Comparison of ENCODE assay signal across 17 mouse cellular contexts in genomic region chr12:100720801-100721200, GRCm38 (mm10). TPM values are rescaled to one million over a fixed set of nuclear protein-coding genes. Genes with fewer than 3 reads are reported as not detected.
DNase-seq lines count a peak whose midpoint lies in the region; ATAC-seq lines count a peak whose summit lies in the region.
"Had no signal": no experiment of that assay in that cellular context is flagged by ENCODE, and none has a peak within 500 bp of the region (broad histone marks: within the 10 kb centered on the region; RNA-seq: fewer than 3 reads in every experiment).

No protein-coding gene starts in this region.

- no peaks in the 10 kb centered on the region for H3K27me3 ChIP-seq in intestine, embryonic 14.5 days (replicated peaks; ENCODE audit: control insufficient read depth, insufficient read depth, low read length)
- H3K27me3 ChIP-seq in intestine, embryonic 15.5 days (replicated peaks) = no peaks in the 10 kb centered on the region
- H3K27me3 ChIP-seq in liver, embryonic 11.5 days (replicated peaks; ENCODE audit: control insufficient read depth, insufficient read depth, low read length) = no peaks in the 10 kb centered on the region
- H3K27me3 ChIP-seq: embryonic facial prominence, embryonic 12.5 days; forebrain, embryonic 13.5 days; forebrain, embryonic 15.5 days; Patski had no signal

- no peak overlapping the region for H3K4me3 ChIP-seq in intestine, embryonic 14.5 days (ENCODE audit: low read depth, low read length)
- no peak overlapping the region for H3K4me3 ChIP-seq in intestine, embryonic 15.5 days (replicated peaks)
- no peak overlapping the region for H3K4me3 ChIP-seq in liver, embryonic 11.5 days (ENCODE audit: low read depth, low read length)
- H3K4me3 ChIP-seq: embryonic facial prominence, embryonic 10.5 days; embryonic facial prominence, embryonic 12.5 days; forebrain, embryonic 13.5 days; forebrain, embryonic 15.5 days had no signal

- peak; percentile 24 for DNase-seq in intestine, embryonic 14.5 days (ENCODE audit: low spot score)
- DNase-seq in R1 (ENCODE audit: low read depth, low spot score) = peak; percentile 55
- no peak for DNase-seq in lung, postnatal 25 days (ENCODE audit: low spot score)
- DNase-seq in liver, embryonic 11.5 days (ENCODE audit: low spot score) = no peak
- DNase-seq: adrenal gland, adult 8-10 months; adrenal gland, postnatal 14 days; adrenal gland, postnatal 36 days; cerebellum, adult 11-12 months; cerebellum, postnatal 10 days; forebrain, postnatal 0 days had no signal

- H3K4me1 ChIP-seq in intestine, embryonic 14.5 days (replicated peaks; ENCODE audit: control insufficient read depth, insufficient read depth, low read length) = peaks cover 3% of the 10 kb centered on the region; the same call in 1 of the 2 replicates
- H3K4me1 ChIP-seq in intestine, embryonic 15.5 days (replicated peaks) = 0 out of 2 replicates have a peak, but pooled peaks cover 3% of the 10 kb centered on the region
- H3K4me1 ChIP-seq in liver, embryonic 11.5 days (replicated peaks; ENCODE audit: control insufficient read depth, insufficient read depth, low read length) = peaks cover 5% of the 10 kb centered on the region; the same call in 1 of the 2 replicates

- no peak overlapping the region for H3K27ac ChIP-seq in intestine, embryonic 14.5 days (ENCODE audit: low read depth)
- no peak overlapping the region for H3K27ac ChIP-seq in intestine, embryonic 15.5 days
- H3K27ac ChIP-seq in liver, embryonic 11.5 days (ENCODE audit: low read depth, low read length) = no peak overlapping the region
- H3K27ac ChIP-seq: embryonic facial prominence, embryonic 10.5 days; embryonic facial prominence, embryonic 12.5 days; forebrain, embryonic 13.5 days; forebrain, embryonic 15.5 days had no signal

- no peak for ATAC-seq in intestine, embryonic 14.5 days (replicated peaks; ENCODE audit: low FRiP score, low TSS enrichment, low read depth)
- no peak for ATAC-seq in intestine, embryonic 15.5 days
- ATAC-seq in liver, embryonic 11.5 days (replicated peaks; ENCODE audit: low FRiP score) = no peak
- ATAC-seq: activated CD4-positive, CD25-positive, alpha-beta regulatory T cell, adult 4 months; forebrain, embryonic 13.5 days; forebrain, embryonic 15.5 days; forebrain, postnatal 0 days; Patski had no signal

- no peak overlapping the region for H3K9ac ChIP-seq in intestine, embryonic 14.5 days (ENCODE audit: low read length)
- no peak overlapping the region for H3K9ac ChIP-seq in intestine, embryonic 15.5 days
- no peak overlapping the region for H3K9ac ChIP-seq in liver, embryonic 11.5 days (ENCODE audit: low read depth, low read length)
- H3K9ac ChIP-seq: embryonic facial prominence, embryonic 12.5 days; forebrain, embryonic 13.5 days; forebrain, embryonic 15.5 days; forebrain, postnatal 0 days had no signal

- no peaks in the 10 kb centered on the region for H3K36me3 ChIP-seq in intestine, embryonic 14.5 days (ENCODE audit: control insufficient read depth, insufficient read depth, low read length)
- no peaks in the 10 kb centered on the region for H3K36me3 ChIP-seq in intestine, embryonic 15.5 days
- H3K36me3 ChIP-seq in liver, embryonic 11.5 days (ENCODE audit: control insufficient read depth, insufficient read depth, low read length) = no peaks in the 10 kb centered on the region
- H3K36me3 ChIP-seq: embryonic facial prominence, embryonic 10.5 days; embryonic facial prominence, embryonic 12.5 days; forebrain, embryonic 15.5 days had no signal

- whole genome bisulfite sequencing in intestine, embryonic 14.5 days = 60% methylated on average over 3 of the region's 3 CpGs
- WGBS in intestine, embryonic 15.5 days = 63% methylated on average over 3 of the region's 3 CpGs
- 74% methylated on average over 3 of the region's 3 CpGs for WGBS in liver, embryonic 11.5 days

- no peaks in the 10 kb centered on the region for H3K9me3 ChIP-seq in intestine, embryonic 14.5 days (ENCODE audit: control insufficient read depth, low read length)
- H3K9me3 ChIP-seq in intestine, embryonic 15.5 days = no peaks in the 10 kb centered on the region
- H3K9me3 ChIP-seq in liver, embryonic 11.5 days (ENCODE audit: control insufficient read depth, low read length) = no peaks in the 10 kb centered on the region
- H3K9me3 ChIP-seq: embryonic facial prominence, embryonic 10.5 days; embryonic facial prominence, embryonic 12.5 days; forebrain, embryonic 13.5 days; forebrain, embryonic 15.5 days had no signal

- no peak overlapping the region for H3K4me2 ChIP-seq in intestine, embryonic 14.5 days (ENCODE audit: low read length)
- no peak overlapping the region for H3K4me2 ChIP-seq in intestine, embryonic 15.5 days (replicated peaks)
- no peak overlapping the region for H3K4me2 ChIP-seq in liver, embryonic 11.5 days
- H3K4me2 ChIP-seq: embryonic facial prominence, embryonic 12.5 days; forebrain, embryonic 13.5 days; forebrain, embryonic 15.5 days had no signal

RNA-seq across cellular contexts. Expression of gene Rps6ka5, which starts 6.0 kb away (rescaled TPM):
- polyA plus RNA-seq in intestine, embryonic 14.5 days (2014; fragmentation: Nextera tagmentation; extraction: Ambion mirVana) = 3.2 and 4.8 TPM in 2 replicates
- 2.5 and 2.8 TPM in 2 replicates for polyA plus RNA-seq in intestine, embryonic 15.5 days (2015; fragmentation: Nextera tagmentation; extraction: Ambion mirVana)
- polyA plus RNA-seq in liver, embryonic 11.5 days (2014; fragmentation: Nextera tagmentation; extraction: Ambion mirVana) = 2.5 and 3.0 TPM in 2 replicates

RNA-seq across cellular contexts. Expression of gene Dglucy, which starts 58.1 kb away (rescaled TPM):
- polyA plus RNA-seq in intestine, embryonic 14.5 days (2014; fragmentation: Nextera tagmentation; extraction: Ambion mirVana) = 1.5 and 2.4 TPM in 2 replicates
- polyA plus RNA-seq in intestine, embryonic 15.5 days (2015; fragmentation: Nextera tagmentation; extraction: Ambion mirVana) = 2.5 TPM in 2 replicates
- 0.14 and 0.38 TPM in 2 replicates for polyA plus RNA-seq in liver, embryonic 11.5 days (2014; fragmentation: Nextera tagmentation; extraction: Ambion mirVana)

Comparison
In these comparisons a context has a peak if more than half of its experiments do, and no peak if none do; other contexts are left out.
1. DNase-seq: peak in intestine, embryonic 14.5 days (single experiment) and R1 (single experiment); none in lung, postnatal 25 days (single experiment) and liver, embryonic 11.5 days (single experiment).